Mouse (Mus musculus) liver, adult (tissue): ENCODE data around the gene Wdr20.

Experiments used
- GATA4 ChIP-seq: IDR thresholded peaks from 2 replicates; pipeline ENCODE4 v1.6.1; 2014; ENCODE audit warnings: mild to moderate bottlenecking, low read length; ENCODE audit not compliant: insufficient replicate concordance

Wdr20 gene

GRCm38 (mm10) chr12:110830293-110831024 lies 92.7 kb downstream of the Wdr20 start:
- no peak for TF ChIP-seq GATA4

- no peak for TF ChIP-seq GATA4
Measured at GRCm38 (mm10) chr12:110835182-110835581, 97.4 kb downstream of the Wdr20 start.

GRCm38 (mm10) chr12:110836729-110837128 lies 99.0 kb downstream of the Wdr20 start:
- no peak for TF ChIP-seq GATA4

- no peak for TF ChIP-seq GATA4
Measured at GRCm38 (mm10) chr12:110837192-110837841, 99.6 kb downstream of the Wdr20 start.

DNA sequence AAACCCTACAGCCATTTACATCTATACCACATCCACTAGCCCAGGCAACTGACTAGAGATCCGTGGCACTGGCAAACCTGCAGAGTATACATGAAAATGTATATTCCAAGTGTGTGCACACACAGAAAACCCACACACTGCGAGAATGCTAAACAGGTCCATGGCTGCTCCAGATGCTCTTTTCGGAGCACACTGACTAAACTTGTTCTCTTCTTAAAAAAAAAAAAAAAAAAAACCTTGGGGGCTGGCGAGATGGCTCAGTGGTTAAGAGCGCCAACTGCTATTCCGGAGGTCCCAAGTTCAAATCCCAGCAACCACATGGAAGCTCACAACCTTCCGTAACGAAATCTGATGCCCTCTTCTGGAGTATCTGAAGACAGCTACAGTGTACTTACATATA lies 100.1 kb downstream of the Wdr20 start:
- TF ChIP-seq GATA4: no peak

DNA sequence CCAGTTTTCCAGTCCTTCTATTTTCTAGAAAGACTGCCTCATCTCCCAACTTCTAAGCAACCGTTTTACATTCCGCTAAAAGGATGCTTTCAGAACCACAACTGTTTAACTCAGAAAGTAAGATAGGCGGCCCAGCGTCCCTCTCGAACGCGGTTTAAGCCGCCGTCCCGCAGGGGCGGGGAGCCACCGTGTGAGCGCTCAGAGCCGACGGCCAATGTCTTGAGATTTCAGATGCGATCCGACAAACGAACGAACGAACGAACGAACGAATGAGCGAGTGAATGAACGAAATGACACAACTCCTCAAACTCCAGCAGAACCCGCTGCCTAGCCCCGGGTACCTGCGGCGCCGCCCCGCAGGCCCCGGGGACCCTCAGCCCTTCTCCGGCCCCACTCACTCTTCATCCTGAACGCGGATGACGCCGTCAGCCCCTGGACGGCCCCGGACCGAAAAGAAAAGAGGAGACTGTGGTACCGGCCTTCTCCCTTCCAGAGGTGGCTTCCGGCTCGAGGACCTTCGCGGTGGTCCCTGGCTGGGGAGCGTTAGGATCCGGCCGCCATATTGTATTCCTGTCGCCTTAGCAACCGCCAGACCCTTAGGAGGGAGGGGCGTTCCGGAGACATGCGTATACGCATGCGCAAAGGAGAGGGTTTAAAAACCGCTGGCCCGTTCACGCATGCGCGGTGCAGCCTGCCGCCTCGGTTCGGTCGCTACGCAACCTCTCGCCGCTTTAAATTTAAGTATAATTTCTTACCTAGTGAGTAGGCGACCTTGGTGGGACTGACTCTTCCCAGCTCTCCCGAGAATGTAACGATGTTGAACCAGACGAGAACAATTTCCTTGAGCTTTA lies 102.8 kb downstream of the Wdr20 start, which contains the start of gene Mok:
Gene Mok (minus strand): TSS at position 592 of the 851 bp plus-strand sequence.
- TF ChIP-seq GATA4: no peak

DNA sequence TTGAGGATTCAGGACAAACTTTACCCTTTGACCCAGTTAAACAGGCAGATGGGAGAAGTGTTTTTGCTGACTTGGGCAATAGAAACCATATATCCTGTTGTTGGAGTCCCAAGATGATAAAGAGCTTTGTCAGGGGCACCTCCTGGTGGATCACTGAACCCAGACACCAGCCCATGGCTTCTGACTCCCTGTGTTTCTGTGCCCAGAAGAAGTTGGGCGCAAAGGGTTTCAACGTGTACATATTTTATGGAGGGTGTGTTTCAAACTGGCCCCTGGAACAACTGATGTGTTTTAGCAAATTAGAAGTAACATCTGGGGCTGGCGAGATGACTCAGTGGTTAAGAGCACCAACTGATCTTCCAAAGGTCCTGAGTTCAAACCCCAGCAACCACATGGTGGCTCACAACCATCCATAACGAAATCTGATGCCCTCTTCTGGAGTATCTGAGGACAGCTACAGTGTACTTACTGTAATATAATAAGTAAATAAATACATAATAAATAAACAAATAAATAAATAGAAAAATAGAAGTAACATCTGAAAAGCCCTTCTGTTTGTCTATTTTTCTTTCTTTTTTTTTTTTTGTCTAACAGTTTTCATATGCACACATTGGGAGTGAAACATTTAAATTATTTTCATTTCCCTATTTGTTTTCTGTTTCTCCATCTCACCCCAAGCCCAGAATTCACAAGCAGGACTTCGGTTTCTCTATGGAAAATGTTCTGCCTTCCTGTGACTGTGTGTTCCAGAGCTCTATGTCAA lies 104.2 kb downstream of the Wdr20 start:
- no peak for TF ChIP-seq GATA4

GRCm38 (mm10) chr12:110843194-110844048 lies 105.7 kb downstream of the Wdr20 start:
- TF ChIP-seq GATA4: no peak

DNA sequence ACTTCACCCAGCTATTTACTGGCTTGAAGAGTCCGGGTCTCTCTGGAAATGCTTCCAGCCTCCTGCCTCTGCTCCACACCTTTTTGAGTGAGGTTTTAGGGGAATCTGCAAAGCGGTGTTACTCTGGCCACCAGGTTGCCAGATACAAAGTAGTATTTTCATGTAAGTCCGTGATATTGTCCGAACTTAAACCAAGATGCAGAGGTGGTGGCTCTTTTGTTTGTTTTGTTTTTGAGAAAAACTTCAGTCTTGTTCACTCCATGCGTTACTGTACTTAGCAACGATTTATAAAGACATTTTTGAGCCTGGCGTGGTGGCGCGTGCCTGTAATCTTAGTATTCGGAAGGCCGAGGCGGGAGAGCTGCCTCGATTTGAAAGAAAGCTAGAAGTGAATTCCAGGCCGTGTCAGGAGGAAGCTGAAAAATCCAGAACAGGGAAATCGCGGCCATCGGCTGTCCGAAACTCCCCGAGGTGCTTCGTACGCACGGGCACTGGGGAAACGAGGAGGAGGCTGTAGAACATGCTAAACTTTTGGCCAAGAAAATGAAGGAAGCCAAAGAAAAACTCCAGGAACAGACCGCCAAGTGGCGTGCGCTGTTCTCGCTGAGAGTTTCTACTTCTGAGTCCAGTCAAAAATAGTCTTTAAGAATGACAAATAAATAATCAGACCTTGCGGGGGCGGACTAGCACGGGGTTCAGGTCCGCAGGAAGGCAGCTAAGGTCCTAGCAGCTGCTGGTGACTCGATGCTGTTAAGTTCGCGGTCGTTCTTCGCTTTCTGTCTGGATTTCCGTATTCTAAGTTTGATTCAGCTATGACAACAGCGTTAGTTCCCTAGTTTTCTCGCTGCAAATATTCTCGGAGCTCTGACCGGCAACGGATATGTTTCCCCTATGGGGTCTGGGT lies 106.7 kb downstream of the Wdr20 start:
- TF ChIP-seq GATA4: no peak

DNA sequence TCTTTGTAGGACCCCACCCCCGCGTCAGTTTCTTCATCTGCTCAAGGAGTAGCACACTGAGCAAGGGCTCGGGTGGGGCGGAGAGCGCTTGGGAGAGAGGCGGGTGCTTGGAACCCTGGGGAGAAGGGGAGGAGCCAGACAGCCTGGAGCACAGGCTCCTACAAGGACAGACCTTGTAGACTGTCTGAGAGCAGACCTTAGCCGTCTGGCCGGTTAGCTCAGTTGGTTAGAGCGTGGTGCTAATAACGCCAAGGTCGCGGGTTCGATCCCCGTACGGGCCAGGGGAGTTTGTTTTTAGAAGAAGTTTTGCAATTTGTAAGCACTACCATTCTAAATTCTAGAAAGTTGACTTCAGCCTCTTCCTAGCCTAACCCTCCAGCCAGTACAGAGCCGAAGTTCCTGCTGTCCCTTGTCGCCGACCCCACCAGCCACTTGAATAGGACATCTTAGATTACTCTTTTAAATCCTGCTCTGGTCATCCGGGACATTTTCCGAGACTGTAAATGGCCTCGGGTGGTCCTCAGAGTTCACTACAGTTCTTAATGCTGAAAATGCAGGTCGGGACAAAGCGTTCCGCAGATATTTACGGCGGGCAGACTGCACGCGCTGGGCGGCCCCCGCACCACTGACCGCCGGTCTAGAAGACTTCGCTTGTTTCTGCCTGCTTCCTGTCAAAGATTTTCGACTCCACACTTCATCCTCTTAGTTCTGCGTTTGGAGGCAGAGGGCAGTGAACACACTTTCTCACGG lies 107.6 kb downstream of the Wdr20 start:
- TF ChIP-seq GATA4: no peak

GRCm38 (mm10) chr12:110846191-110846765 lies 108.5 kb downstream of the Wdr20 start:
- no peak for TF ChIP-seq GATA4

- TF ChIP-seq GATA4: no peak
Measured at GRCm38 (mm10) chr12:110850010-110850928, 112.5 kb downstream of the Wdr20 start, which contains the start of gene Zfp839. Gene Zfp839, plus strand, starts transcription at chr12:110850253.
